In genomic region chr6:29044029-29044428, GRCm38 (mm10) we compare ENCODE assay signal across 22 mouse cellular contexts. TPM values are rescaled to one million over a fixed set of nuclear protein-coding genes. Genes with fewer than 3 reads are reported as not detected.
DNase-seq lines count a peak whose midpoint lies in the region; ATAC-seq lines count a peak whose summit lies in the region.
"Had no signal": no experiment of that assay in that cellular context is flagged by ENCODE, and none has a peak within 500 bp of the region (broad histone marks: within the 10 kb centered on the region; RNA-seq: fewer than 3 reads in every experiment).

No protein-coding gene starts in this region.

- no peak for ATAC-seq in kidney, embryonic 15.5 days (replicated peaks; ENCODE audit: low FRiP score)
- no peak for ATAC-seq in midbrain, embryonic 11.5 days (ENCODE audit: low FRiP score)
- ATAC-seq: activated CD4-positive, CD25-positive, alpha-beta regulatory T cell, adult 4 months; forebrain, embryonic 13.5 days; forebrain, postnatal 0 days; Patski had no signal

- no peaks in the 10 kb centered on the region for H3K9me3 ChIP-seq in kidney, embryonic 15.5 days (replicated peaks)
- no peaks in the 10 kb centered on the region for H3K9me3 ChIP-seq in midbrain, embryonic 11.5 days (ENCODE audit: control insufficient read depth, low read length)
- H3K9me3 ChIP-seq in midbrain, embryonic 10.5 days (replicated peaks) = no peaks in the 10 kb centered on the region
- H3K9me3 ChIP-seq: embryonic facial prominence, embryonic 10.5 days; forebrain, embryonic 13.5 days; hindbrain, embryonic 10.5 days had no signal

- no peaks in the 10 kb centered on the region for H3K4me1 ChIP-seq in kidney, embryonic 15.5 days
- H3K4me1 ChIP-seq in midbrain, embryonic 11.5 days (ENCODE audit: control insufficient read depth, insufficient read depth, low read length) = no peaks in the 10 kb centered on the region
- H3K4me1 ChIP-seq in midbrain, embryonic 10.5 days = no peaks in the 10 kb centered on the region
- H3K4me1 ChIP-seq: embryonic facial prominence, embryonic 10.5 days; forebrain, embryonic 13.5 days; heart, embryonic 12.5 days; hindbrain, embryonic 10.5 days had no signal

- H3K4me3 ChIP-seq in kidney, embryonic 15.5 days (replicated peaks) = no peak overlapping the region
- no peak overlapping the region for H3K4me3 ChIP-seq in midbrain, embryonic 11.5 days (ENCODE audit: low read depth, low read length)
- no peak overlapping the region for H3K4me3 ChIP-seq in midbrain, embryonic 10.5 days
- H3K4me3 ChIP-seq: embryonic facial prominence, embryonic 10.5 days; forebrain, embryonic 13.5 days; heart, embryonic 12.5 days; hindbrain, embryonic 10.5 days had no signal

- no peak overlapping the region for H3K27ac ChIP-seq in kidney, embryonic 15.5 days
- no peak overlapping the region for H3K27ac ChIP-seq in midbrain, embryonic 11.5 days (ENCODE audit: low read depth, low read length)
- no peak overlapping the region for H3K27ac ChIP-seq in midbrain, embryonic 10.5 days (replicated peaks)
- H3K27ac ChIP-seq: embryonic facial prominence, embryonic 10.5 days; forebrain, embryonic 13.5 days; hindbrain, embryonic 10.5 days; hindbrain, embryonic 14.5 days had no signal

- H3K4me2 ChIP-seq in kidney, embryonic 15.5 days = no peak overlapping the region
- H3K4me2 ChIP-seq in midbrain, embryonic 11.5 days = no peak overlapping the region
- H3K4me2 ChIP-seq: forebrain, embryonic 13.5 days; heart, embryonic 12.5 days; hindbrain, embryonic 14.5 days had no signal

- no peak overlapping the region for H3K9ac ChIP-seq in kidney, embryonic 15.5 days
- no peak overlapping the region for H3K9ac ChIP-seq in midbrain, embryonic 11.5 days (ENCODE audit: low read length)
- H3K9ac ChIP-seq: forebrain, embryonic 13.5 days; forebrain, postnatal 0 days; heart, embryonic 12.5 days; hindbrain, embryonic 14.5 days had no signal

- no peaks in the 10 kb centered on the region for H3K27me3 ChIP-seq in kidney, embryonic 15.5 days
- no peaks in the 10 kb centered on the region for H3K27me3 ChIP-seq in midbrain, embryonic 11.5 days (ENCODE audit: control insufficient read depth, insufficient read depth, low read length)
- H3K27me3 ChIP-seq in midbrain, embryonic 10.5 days (ENCODE audit: low read depth, poor library complexity, severe bottlenecking) = no peaks in the 10 kb centered on the region
- H3K27me3 ChIP-seq: forebrain, embryonic 13.5 days; heart, embryonic 12.5 days; Patski had no signal

- peak; percentile 30 for DNase-seq in adrenal gland, postnatal 10 days
- DNase-seq in adrenal gland, adult 18-20 months (ENCODE audit: low spot score in 2 of 2) = no peak
- DNase-seq in kidney, adult 9 months = peak; percentile 36
- DNase-seq in midbrain, embryonic 11.5 days (ENCODE audit: low spot score, missing footprints) = peak; percentile 14
- no peak for DNase-seq in midbrain, embryonic 10.5 days (ENCODE audit: low spot score)
- no peak for DNase-seq in urinary bladder, postnatal 4 days (ENCODE audit: low spot score in 2 of 2)
- DNase-seq: adrenal gland, postnatal 25 days; cerebellum, adult 2 months; cerebellum, postnatal 10 days; forebrain, postnatal 0 days; gastrocnemius, postnatal 14 days had no signal

- H3K36me3 ChIP-seq in kidney, embryonic 15.5 days = no peaks in the 10 kb centered on the region
- no peaks in the 10 kb centered on the region for H3K36me3 ChIP-seq in midbrain, embryonic 11.5 days (ENCODE audit: control insufficient read depth, insufficient read depth, low read length)
- H3K36me3 ChIP-seq in midbrain, embryonic 10.5 days = no peaks in the 10 kb centered on the region
- H3K36me3 ChIP-seq: embryonic facial prominence, embryonic 10.5 days; heart, embryonic 12.5 days; hindbrain, embryonic 10.5 days had no signal

RNA-seq across cellular contexts. Expression of gene Lep, which starts 16.0 kb away (rescaled TPM):
- 1 to 10 TPM; 6.8 to 8.6 TPM for total RNA-seq in adrenal gland, postnatal 10 days (2021)
- total RNA-seq in adrenal gland, adult 18-20 months (2021) = 10 to 100 TPM in 1 of 2 experiments, under 1 TPM in 1; 0.83 to 56.5 TPM
- not detected in 2 replicates for polyA plus RNA-seq in kidney, embryonic 15.5 days (2015; fragmentation: Nextera tagmentation; extraction: Ambion mirVana)
- not detected in 2 replicates for polyA plus RNA-seq in midbrain, embryonic 11.5 days (2014; fragmentation: Nextera tagmentation; extraction: Ambion mirVana)
- polyA plus RNA-seq in midbrain, embryonic 10.5 days (2016; fragmentation: Nextera tagmentation; extraction: Ambion mirVana) = not detected in 2 replicates
- total RNA-seq: forebrain, postnatal 0 days; MEL had no signal
- polyA plus RNA-seq: activated CD4-positive, CD25-positive, alpha-beta regulatory T cell, adult 4 months; C2C12; cerebellum, adult 2 months; embryonic facial prominence, embryonic 10.5 days; forebrain, embryonic 13.5 days; forebrain, postnatal 0 days; heart, embryonic 12.5 days; heart, embryonic 16.5 days; hindbrain, embryonic 10.5 days; hindbrain, embryonic 14.5 days had no signal

Comparison
In these comparisons a context has a peak if more than half of its experiments do, and no peak if none do; other contexts are left out.
1. DNase-seq: peak in adrenal gland, postnatal 10 days (single experiment), kidney, adult 9 months (single experiment) and midbrain, embryonic 11.5 days (single experiment); none in adrenal gland, adult 18-20 months (0 of 2), midbrain, embryonic 10.5 days (single experiment) and urinary bladder, postnatal 4 days (0 of 2).